Mouse (Mus musculus): ENCODE data around the gene Pick1.

DNA sequence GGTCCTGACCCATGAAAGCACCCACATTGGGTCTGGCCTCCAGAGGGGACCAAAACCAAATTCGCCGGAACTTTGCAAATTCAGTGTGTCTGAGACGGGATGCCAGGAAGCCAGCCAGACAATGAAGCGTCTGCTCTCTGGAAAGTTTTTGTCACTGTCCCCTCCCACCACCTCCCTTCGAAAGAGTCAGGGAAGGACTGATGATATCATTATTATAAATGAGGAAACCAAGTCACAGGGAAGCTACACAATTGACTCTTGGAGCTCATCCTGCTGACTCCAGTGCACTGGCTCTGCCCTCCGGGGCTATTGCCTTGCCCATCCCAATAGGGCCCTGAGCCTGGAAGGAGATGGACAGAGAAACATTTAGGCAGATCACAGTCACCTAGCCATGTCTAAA, 15.4 kb upstream of the Pick1 start:
- TF ChIP-seq CTCF (IDR thresholded peaks at IDR 0.05; ENCODE audit: low read depth, low read length) (no peak), POLR2A (IDR thresholded peaks at IDR 0.05; ENCODE audit: borderline replicate concordance, low read depth, low read length) (no peak)

All from bone marrow macrophage, adult 2 months (primary cell).